Mouse (Mus musculus): ENCODE results near the gene Ccdc88b. TPM values are rescaled to one million over a fixed set of nuclear protein-coding genes. Genes with fewer than 3 reads are reported as not detected.

Ccdc88b gene
- total RNA-seq, 2 experiments from 2014 or later: 3.8 to 11.8 TPM

GRCm38 (mm10) chr19:6859032-6859651 lies 1.1 kb upstream of the Ccdc88b start:
- no peak for ATAC-seq (replicated peaks; ENCODE audit: low FRiP score, poor library complexity, severe bottlenecking)

GRCm38 (mm10) chr19:6857391-6858005 lies 513 bp downstream of the Ccdc88b start:
- ATAC-seq (replicated peaks; ENCODE audit: low FRiP score, poor library complexity, severe bottlenecking): no peak

- ATAC-seq (replicated peaks; ENCODE audit: low FRiP score, poor library complexity, severe bottlenecking): no peak
Observed at GRCm38 (mm10) chr19:6857003-6857360, 1.0 kb downstream of the Ccdc88b start.

GRCm38 (mm10) chr19:6856281-6857002 lies 1.6 kb downstream of the Ccdc88b start:
- ATAC-seq (replicated peaks; ENCODE audit: low FRiP score, poor library complexity, severe bottlenecking): no peak

GRCm38 (mm10) chr19:6855225-6856031 lies 2.6 kb downstream of the Ccdc88b start:
- ATAC-seq (replicated peaks; ENCODE audit: low FRiP score, poor library complexity, severe bottlenecking): no peak

- no peak for ATAC-seq (replicated peaks; ENCODE audit: low FRiP score, poor library complexity, severe bottlenecking)
Observed at GRCm38 (mm10) chr19:6854658-6855057, 3.4 kb downstream of the Ccdc88b start.

- ATAC-seq (replicated peaks; ENCODE audit: low FRiP score, poor library complexity, severe bottlenecking): no peak
Observed at GRCm38 (mm10) chr19:6853903-6854302, 4.1 kb downstream of the Ccdc88b start.

- no peak for ATAC-seq (replicated peaks; ENCODE audit: low FRiP score, poor library complexity, severe bottlenecking)
Observed at GRCm38 (mm10) chr19:6852393-6853305, 5.4 kb downstream of the Ccdc88b start.

GRCm38 (mm10) chr19:6851497-6851896 lies 6.5 kb downstream of the Ccdc88b start:
- no peak for ATAC-seq (replicated peaks; ENCODE audit: low FRiP score, poor library complexity, severe bottlenecking)

GRCm38 (mm10) chr19:6849506-6850068 lies 8.4 kb downstream of the Ccdc88b start:
- no peak for ATAC-seq (replicated peaks; ENCODE audit: low FRiP score, poor library complexity, severe bottlenecking)

- no peak for ATAC-seq (replicated peaks; ENCODE audit: low FRiP score, poor library complexity, severe bottlenecking)
Observed at GRCm38 (mm10) chr19:6847841-6848517, 10.0 kb downstream of the Ccdc88b start.

- ATAC-seq (replicated peaks; ENCODE audit: low FRiP score, poor library complexity, severe bottlenecking): no peak
Observed at GRCm38 (mm10) chr19:6846050-6846449, 12.0 kb downstream of the Ccdc88b start.

GRCm38 (mm10) chr19:6842353-6842752 lies 15.7 kb downstream of the Ccdc88b start:
- ATAC-seq (replicated peaks; ENCODE audit: low FRiP score, poor library complexity, severe bottlenecking): no peak

GRCm38 (mm10) chr19:6841292-6841597 lies 16.8 kb downstream of the Ccdc88b start:
- ATAC-seq (replicated peaks; ENCODE audit: low FRiP score, poor library complexity, severe bottlenecking): no peak

GRCm38 (mm10) chr19:6840475-6841291 lies 17.3 kb downstream of the Ccdc88b start, which contains the start of gene Rps6ka4:
Gene Rps6ka4, minus strand, starts transcription at chr19:6840636.
- peak; percentile 59 for ATAC-seq (replicated peaks; ENCODE audit: low FRiP score, poor library complexity, severe bottlenecking)

GRCm38 (mm10) chr19:6839615-6840474 lies 18.2 kb downstream of the Ccdc88b start:
- ATAC-seq (replicated peaks; ENCODE audit: low FRiP score, poor library complexity, severe bottlenecking): 0 out of 2 replicates have a peak, but pooled peaks have one; percentile 8

GRCm38 (mm10) chr19:6832363-6832762 lies 25.6 kb downstream of the Ccdc88b start:
- no peak for ATAC-seq (replicated peaks; ENCODE audit: low FRiP score, poor library complexity, severe bottlenecking)
